Mouse (Mus musculus) activated CD4-positive, CD25-positive, alpha-beta regulatory T cell, adult 4 months (primary cell): Measurements from ENCODE around the gene H2-Eb2. TPM values are rescaled to one million over a fixed set of nuclear protein-coding genes. Genes with fewer than 3 reads are reported as not detected.

Experiments used
- ATAC-seq: one replicate; pipeline ENCODE4 v1.8.0; 2017
- polyA plus RNA-seq, 2 experiments: library from polyadenylated mRNA; unstranded; fragments of 100-300 nt; shearing (Covaris generic); gene quantifications; one replicate each; pipeline ENCODE4 v1.2.1; 2017

Gene H2-Eb2
- under 1 TPM; 0.13 to 0.36 TPM for polyA plus RNA-seq

DNA sequence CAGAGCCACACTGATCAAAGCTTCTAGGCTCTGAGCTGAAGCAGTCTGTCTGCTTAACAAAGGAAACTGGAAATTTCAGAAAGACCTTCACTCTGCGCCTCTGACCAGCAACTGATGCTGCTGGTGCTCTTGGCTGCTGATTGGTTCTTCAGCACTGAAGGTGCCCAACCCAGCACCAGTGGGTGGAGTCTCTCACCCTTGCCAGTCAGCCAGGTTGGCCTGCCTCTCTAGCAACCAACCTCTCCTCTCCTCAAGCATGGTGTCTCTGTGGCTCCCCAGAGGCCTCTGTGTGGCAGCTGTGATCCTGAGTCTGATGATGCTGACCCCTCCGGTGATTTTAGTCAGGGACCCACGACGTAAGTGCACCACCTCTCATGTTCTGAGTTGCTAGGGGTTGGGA, at the start of gene H2-Eb2:
Gene H2-Eb2 (plus strand): TSS at position 230 of the 400 bp plus-strand sequence.
- ATAC-seq: no peak

DNA sequence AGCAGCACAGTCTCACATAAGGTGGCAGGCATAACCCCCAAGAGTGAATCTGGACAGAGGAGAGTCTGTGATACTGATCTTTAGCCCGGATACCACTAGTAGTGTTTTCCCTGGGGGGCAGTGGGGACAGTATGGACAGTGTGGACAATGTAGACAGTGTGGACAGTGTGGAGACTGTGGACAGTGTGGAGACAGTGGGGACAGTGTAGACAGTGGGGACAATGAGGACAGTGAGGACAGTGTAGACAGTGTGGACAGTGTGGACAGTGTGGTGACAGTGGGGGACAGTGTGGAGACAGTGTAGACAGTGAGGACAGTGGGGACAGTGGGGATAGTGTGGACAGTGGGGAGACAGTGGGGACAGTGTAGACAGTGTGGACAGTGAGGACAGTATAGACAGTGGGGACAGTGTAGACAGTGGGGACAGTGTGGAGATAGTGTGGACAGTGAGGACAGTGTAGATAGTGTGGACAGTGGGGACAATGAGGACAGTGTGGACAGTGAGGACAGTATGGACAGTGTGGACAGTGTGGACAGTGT, 44.9 kb upstream of the H2-Eb2 start:
- no peak for ATAC-seq

DNA sequence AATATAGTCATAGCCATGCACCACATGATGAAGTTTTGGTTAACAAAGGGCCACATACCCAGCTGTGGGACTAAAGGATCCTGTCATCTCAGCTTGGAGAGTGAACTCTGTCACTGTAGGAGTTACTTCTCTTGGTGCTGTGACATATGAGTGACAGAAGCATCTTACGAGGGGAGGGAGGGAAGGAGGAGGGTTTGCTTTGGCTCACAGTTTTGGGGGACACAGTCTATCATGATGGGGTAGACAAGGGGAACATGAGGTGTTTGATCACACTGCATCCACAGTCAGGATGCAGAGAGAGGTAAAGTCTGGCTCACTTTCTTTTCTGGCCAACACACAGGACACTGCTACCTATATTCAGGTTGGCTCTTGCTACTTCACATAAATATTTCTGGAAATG, 43.6 kb upstream of the H2-Eb2 start:
- ATAC-seq: no peak

DNA sequence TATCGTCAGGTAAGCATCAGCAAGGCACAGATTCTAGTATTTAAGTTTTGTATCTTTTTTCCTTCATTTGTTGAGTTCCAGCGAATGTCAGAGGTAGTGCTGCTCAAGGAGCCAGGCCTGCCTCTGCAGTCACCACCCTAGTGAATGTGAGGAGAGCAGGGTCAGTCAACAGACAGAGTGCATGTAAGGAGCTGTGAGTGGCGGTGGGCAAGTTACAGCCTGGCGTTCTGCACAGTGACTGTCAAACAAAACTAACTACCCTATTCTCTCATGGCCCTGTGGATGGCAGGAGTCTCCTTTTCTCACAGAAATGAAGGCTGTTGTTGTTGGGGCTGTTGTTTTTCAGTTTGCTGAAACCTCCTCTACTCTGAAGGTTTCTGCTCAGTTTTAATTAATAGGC, 40.1 kb upstream of the H2-Eb2 start:
- no peak for ATAC-seq

DNA sequence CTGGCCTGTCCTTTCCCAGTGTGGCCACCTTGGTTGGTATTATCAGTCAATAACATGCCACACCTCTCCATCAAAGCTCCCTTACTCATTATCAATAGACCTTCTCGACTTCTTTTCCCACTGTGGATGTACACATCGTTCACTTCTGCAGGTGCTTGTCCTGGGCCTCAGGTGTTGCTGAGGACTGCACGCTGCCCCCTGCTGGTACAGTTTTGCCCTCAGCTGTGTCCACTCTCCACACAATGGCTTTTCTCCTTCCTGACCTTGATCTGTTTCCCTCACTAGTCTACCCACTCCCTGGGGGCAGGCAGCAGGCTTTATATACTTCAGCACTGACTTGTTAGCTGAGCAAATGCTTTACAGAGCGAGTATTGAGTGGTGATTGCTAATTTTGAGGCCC, 39.6 kb upstream of the H2-Eb2 start:
- no peak for ATAC-seq

DNA sequence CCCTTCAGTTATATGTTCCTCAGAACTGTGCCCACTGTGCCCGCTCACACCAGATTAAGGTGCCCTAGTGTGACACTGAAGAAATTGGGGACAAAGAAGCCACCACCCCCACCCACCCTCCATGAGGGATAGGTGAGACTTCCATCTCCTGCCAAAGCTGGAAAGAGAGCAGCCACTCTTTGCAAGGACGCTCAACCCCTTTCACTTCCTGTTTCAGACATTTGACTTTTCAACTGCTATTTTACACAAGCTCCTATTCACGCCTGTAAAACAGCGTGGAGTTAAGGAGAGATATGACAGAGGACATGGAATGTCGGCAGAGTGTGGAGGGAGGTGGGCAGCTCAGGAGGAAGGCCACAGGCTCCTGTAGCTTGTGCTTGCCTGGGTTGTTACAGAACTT, 39.0 kb upstream of the H2-Eb2 start:
- no peak for ATAC-seq

DNA sequence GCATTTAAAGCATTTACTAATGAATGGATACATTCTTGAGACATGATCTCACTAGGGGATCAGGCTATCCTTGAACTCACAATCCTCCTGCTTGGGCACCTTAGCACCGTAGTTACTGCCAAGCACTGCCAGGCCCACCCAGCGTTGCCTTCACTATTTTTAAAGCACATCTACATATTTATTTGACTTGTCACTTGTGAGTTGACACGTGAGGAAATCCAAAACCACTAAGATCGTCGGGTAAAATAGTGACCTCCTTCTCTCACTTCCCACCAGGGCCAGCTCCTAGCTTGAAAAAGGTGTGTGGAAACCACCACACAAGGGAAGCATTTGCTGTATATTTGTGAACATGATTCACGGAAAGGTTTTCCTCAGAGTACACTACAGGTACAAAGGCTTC, 38.5 kb upstream of the H2-Eb2 start:
- no peak for ATAC-seq

DNA sequence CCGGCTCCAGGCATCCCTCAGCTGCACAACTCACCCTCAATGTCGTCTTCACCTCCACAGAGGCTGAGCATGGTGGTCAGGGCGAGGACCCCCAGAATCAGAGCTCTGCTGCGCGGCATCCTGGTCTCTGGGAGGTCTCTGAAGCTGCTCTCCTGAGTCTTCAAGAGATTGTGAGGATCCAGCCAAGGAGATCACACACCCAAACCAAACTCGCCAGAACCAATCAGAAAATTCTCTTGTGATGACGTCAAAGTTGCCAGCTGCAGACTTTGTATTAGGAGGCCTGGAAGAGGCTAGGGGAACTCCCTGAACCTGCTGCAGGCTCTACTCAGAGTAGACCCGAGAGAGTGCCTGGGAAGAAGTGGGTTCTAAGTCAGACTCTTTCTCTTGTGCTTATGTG, 37.8 kb upstream of the H2-Eb2 start, which contains the start of gene H2-Aa:
Gene H2-Aa (minus strand): TSS at position 176 of the 400 bp plus-strand sequence.
- ATAC-seq: peak; percentile 97

DNA sequence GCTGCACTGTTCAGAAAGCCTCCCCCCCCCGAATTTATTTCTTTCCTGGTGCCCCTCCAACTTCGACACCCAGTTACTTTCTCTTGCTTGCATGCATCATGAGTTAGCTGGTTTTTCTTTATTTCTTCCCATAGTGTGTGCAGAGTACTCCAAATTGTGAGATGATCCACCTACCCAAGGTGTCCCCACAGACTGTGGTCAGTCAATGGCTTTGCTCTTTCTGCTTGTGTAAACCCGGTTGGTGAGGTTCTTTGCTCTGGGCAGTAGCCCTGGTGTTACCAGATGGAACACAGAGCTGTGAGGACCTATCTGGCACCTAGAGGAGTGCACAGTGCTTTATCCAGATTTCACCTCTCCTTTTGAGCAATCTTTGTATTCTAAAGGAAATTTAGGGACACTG, 37.3 kb upstream of the H2-Eb2 start:
- no peak for ATAC-seq

DNA sequence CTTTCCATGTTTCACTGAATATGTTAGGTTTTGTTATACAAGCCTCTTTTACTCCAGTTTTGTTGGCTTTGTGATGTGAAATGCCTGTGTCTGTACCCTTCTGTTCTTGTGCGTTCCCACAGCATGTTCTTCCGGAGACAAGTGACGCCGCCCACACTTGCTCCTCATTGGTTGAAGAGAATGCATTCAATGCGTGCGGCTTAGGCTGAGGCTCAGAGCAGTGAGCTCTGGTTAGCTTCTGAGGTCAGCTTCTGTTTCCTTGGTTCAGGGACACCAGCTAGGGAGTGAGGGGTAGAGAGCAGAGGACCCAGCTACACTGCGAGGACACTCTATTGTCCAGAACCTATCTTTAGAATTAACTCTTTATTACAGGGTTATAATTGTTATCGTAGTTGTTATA, 33.9 kb upstream of the H2-Eb2 start:
- ATAC-seq: peak; percentile 57

DNA sequence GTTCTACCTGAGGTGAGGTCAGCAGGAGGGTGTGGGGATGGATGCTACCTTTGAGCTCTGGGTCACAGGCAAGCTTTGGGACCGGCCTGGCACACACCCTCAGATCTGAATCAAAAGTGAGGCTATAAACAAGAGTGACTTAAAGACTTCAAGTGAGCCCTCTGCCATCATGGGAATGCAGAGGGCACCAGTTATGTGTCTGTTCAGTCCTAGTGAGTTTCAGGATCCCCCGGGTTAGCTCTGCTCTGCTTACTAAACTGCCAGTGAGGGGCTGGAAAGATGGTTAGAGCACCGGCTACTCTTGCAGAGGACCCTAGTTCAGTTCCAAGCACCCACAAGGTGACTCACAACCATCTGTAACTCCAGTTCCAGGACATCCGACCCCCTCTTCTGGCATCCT, 32.9 kb upstream of the H2-Eb2 start:
- ATAC-seq: no peak

DNA sequence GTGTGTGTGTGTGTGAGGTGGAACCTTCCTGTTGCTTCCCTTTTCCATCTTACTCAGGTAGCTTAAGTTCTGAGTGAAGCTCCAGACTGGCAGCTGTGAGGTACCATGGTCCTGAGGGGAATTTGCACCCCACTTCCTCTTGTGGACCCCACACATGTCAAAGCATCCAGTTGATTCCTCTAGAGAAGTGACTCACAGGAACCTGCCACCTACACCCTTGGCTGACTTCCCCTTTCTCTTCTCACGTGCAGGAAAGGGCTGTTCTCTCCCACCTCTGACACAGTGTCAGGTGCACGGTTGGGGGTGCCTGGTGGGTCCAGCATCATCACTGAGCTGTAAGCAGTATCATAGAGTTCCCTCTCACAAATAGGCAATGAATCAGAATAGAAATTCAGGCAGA, 31.9 kb upstream of the H2-Eb2 start:
- no peak for ATAC-seq

DNA sequence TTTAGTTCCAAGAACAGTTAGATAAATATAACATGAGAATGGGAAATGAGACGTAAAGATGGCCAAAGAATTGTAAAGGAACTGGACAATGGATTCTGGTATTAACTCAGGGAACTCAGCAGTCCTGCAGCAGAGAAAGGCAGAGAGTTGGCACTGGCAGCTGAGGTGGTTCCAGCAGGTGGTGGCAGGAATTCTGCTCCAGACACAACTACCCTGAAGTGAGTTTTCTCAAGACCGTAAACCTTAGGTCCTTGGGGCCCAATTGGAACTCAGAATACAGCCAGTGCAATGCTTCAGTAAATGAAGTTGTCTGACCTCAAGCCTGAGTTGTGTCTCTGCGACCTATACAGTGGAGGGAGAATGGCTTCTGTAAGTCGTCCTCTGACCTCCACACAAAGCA, 31.2 kb upstream of the H2-Eb2 start:
- ATAC-seq: no peak

DNA sequence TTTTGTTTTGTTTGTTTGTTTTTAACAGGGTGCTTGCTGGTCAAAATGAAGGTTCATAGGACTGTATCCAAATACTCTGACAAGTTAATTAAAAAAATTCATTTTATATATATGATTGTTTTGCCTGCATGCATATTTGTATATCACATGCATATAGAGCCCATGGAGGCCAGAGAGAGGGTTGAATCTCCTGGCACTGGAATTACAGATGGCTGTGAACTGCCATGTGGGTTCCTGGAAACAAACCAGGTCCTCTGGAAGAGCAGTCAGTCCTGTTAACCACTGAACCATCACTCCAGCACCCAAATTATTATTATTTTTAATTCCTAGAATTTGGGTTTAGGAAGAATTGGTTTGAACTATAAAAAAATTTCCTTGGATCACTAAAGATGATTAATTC, 30.2 kb upstream of the H2-Eb2 start:
- ATAC-seq: no peak

DNA sequence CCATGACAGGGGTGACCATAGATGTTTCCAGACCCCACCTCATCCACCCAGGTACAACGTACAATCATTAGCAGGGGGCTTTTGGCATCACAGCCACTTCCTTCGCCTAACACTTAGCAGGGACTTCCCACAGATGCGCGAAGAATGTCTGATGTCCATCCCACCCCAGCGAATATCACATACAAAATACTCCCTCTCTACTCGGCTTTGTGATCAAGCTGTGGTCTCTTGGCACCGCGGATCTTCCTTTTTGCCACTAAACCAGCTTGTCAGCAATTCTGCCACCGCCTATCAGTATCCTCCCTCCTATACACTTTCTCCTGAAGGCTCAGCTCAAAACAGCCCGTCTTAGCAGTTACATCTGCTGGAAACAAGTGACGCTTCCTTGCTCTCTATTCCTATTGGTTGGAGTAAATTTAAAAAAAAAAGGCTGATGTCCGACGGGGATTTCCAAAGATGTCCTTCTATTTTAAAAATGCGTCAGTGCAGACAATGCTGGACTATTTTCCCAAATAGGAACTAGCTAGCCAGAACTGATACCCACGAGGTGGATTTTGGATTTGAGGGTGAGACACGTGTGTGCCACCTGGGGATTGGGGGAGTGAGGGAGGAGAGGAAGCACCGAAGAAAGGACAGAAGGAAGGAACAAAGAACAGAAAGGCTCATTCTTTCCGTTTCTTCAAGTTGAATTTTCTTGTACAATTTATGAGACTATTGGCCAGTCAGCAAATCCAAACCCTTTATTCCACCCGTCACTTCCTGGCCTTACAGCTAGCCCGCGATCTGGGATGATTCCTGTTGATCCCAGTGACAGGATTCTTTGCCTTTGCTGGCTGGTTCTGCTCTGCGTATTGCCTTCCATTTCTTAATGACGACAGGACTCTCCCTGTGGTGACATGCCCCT, 29.3 kb upstream of the H2-Eb2 start:
- ATAC-seq: peak; percentile 76

DNA sequence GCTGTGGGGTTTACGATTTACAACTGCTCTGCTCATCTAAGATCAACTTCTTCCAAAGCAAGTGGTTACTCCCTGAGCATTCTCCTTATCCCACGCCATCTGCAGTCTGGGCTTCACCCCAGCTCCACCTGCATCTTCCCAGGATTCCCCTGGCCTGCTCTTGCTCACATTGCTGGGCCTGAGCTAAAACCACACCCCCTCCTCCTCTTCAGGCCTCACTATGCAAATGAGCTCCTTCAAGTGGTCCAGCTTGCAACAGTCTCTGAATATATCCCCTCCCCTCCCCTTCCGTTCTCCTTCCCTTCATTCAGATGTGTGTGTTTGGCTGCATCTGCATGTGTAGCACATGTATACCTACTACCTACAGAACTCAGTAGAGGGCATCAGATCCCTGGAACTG, 26.1 kb upstream of the H2-Eb2 start:
- ATAC-seq: no peak

DNA sequence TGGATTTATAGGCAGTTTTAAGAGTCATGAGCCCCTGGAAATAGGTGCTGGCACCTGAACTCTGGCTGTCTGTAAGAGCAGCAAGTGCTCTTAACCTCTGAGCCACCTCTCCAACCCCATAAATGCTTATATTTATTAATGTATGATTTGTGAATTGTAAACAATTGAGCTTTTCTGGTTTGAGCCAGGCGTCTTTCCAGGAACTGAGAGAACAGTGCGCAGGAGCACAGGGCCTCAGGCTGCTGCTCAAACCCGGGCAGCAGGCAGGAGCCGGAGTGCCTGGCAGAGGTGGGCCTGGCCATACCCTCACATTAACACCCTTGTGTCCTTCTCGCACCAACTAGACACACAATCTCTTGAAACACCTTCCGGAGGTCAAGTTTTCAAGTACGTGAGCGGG, 25.4 kb upstream of the H2-Eb2 start:
- no peak for ATAC-seq

DNA sequence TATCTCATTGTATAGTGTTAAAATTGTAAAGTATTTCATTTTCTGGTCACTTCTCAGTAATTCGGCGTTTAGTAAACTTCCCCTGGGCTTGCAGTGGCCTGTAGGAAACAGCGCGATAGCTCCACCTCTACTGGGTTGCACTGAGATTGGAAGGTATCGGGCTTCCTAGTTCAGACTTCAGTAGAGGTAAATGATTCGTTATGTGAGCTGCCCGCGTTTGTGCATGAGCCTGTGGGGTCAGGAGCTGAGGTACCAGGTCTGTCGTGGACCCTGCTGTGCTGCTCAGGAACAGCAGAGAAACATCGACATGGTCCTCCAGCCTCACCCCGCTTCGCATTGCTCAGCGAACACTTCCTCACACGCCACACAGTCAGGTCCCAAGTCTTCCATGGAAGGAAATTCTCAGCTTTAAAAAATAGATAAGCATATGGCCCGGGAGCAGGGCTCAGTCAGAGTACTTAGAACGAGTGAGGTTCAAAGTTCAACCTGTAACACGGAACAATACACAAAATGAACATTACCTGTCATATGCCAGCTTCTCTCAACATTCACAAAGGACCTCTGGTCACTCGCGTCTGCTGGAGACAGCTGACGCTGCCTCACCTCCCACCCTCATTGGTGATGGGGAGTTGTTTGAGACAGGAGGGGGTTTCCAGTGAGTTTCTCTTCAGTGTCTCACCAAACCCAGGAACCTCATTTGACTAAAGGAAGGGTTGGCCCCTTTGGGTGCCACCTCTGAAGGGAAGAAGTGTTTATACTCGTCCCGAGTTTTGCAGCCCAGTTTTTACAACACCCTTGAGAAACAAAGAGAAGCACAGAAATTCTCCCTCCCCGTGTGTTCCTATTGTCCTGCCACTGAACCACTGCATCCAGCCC, 24.5 kb upstream of the H2-Eb2 start:
- no peak for ATAC-seq

DNA sequence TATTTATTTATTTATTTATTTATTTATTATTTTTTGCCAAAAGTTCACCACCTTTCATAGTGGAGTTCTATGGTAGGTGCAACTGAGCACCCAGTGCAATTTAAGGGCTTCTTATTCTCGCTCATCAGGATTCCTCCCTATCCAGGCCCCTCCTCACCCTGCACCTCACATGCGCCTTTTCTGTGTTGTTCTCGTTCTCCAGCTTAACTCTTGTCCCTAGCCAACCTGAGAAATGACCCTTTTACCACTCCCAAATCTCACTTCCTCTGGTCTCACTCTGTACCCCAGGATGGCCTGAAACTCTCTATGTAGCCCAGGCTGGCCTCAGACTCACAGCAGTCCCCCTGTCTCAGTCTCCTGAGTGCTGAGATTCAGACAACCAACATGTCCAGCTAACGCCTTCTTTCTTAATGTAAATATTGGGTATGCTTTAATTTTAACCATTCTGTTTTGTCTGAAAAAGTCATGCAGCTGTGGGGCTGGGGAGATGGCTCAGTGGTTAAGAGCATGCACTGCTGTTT, 23.7 kb upstream of the H2-Eb2 start:
- no peak for ATAC-seq

DNA sequence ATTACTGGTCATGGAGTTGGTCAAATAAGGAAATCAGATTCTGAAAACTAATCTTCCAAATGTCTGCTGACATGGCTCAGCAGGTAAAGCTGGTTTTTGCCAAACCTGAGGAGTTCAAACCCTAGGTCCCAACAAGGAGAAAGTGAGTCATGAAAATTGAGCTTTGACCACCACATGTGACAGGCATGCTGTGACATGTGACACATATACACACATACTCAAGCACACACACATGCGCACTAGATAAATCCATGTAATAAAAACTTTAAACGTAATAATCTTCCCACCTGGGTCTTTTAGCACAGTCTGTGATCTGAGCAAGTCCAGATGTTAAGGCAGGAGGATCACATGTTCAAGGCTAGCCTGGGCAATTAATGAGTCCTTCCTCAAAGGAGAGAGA, 21.7 kb upstream of the H2-Eb2 start:
- no peak for ATAC-seq

DNA sequence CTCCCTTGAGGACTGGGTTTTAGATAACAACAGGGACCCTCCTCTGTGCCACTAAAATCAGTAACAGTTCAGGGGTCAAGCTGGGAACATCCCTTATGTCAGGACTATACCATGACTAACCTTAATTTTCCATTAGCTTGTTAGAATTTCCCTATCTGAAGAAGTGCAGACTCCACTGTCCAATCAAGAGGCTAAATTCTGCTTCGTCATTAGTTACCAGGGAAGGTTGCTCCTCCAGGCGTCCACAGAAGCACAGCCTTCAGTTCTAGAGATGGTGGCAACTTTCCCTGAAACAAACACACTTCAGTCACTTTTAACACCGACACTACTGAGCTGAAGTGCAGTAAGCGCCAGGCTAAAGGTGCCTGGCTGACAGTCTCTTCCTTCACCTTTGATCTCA, 20.7 kb upstream of the H2-Eb2 start:
- peak; percentile 70 for ATAC-seq

DNA sequence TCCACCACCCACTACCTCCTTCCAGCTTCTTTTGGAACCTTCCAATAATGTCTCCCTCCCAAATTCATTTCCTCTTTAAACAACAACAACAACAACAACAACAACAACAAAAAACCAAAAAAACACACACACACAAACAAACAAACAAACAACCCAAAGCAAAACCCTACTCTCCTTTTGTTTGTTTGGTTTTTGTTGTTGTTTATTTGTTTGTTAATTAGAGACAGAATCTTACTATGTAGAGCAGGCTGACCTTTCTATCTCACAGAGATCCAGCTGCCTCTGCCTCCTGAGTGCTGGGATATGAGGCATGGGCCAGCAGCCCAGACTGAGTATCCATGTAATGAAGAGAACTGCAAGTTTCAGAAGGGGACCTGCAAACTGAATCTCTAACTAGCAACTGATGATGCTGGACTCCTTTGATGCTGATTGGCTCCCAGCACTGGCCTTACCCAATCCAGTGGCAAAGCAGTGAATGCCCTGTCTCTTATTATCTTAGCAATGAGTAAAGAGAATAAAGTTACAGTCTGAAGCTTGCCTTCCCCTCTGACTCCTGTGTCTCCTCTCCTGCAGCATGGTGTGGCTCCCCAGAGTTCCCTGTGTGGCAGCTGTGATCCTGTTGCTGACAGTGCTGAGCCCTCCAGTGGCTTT, 20.0 kb upstream of the H2-Eb2 start, which contains the start of gene H2-Eb1:
Gene H2-Eb1 (plus strand): TSS at position 488 of the 651 bp plus-strand sequence.
- ATAC-seq: peak; percentile 75
